Mouse (Mus musculus): Measurements from ENCODE around the gene Yy1. TPM values are rescaled to one million over a fixed set of nuclear protein-coding genes. Genes with fewer than 3 reads are reported as not detected.
"Not testable (repeated sequence)": the region's sequence is repeated elsewhere in the genome, so short reads cannot be mapped to it uniquely, and the experiment has no call there.

The Yy1 gene
- polyA plus RNA-seq, 1 experiment from 2014 or later = 24.2 TPM

GRCm38 (mm10) chr12:108835840-108836409 is 43.2 kb downstream of the Yy1 start, which contains the start of the genes Slc25a29 and Slc25a47:
Slc25a29 (minus strand) TSS chr12:108835883.
Slc25a47 (plus strand) TSS chr12:108836046.
- peak within 1 kb of the TSS; percentile 77 for H3K9ac ChIP-seq (ENCODE audit: low read depth, low read length)
- H3K4me3 ChIP-seq (ENCODE audit: low read length) = peak within 1 kb of the TSS; percentile 69
- H3K9me3 ChIP-seq (ENCODE audit: control insufficient read depth, low read length) = no peaks in the 10 kb centered on the region
- peaks cover 3% of the 10 kb centered on the region; the same call in 1 of the 2 replicates for H3K36me3 ChIP-seq (ENCODE audit: control insufficient read depth, insufficient read depth, low read length)
- no peaks in the 10 kb centered on the region for H3K27me3 ChIP-seq (ENCODE audit: control insufficient read depth, insufficient read depth, low read length)
- under 1% methylated on average over 53 of the region's 53 CpGs for WGBS
- peak; percentile 98 for ATAC-seq (ENCODE audit: low FRiP score, low TSS enrichment)
- peaks cover 33% of the 10 kb centered on the region for H3K4me1 ChIP-seq (ENCODE audit: control insufficient read depth, insufficient read depth, low read length)
- H3K4me2 ChIP-seq (replicated peaks; ENCODE audit: low read depth, low read length) = peak within 1 kb of the TSS; percentile 98
- H3K27ac ChIP-seq (ENCODE audit: low read depth, low read length) = peak within 1 kb of the TSS; percentile 57

GRCm38 (mm10) chr12:108836722-108837121 is 43.9 kb downstream of the Yy1 start:
- Histone ChIP-seq H3K36me3 (ENCODE audit: control insufficient read depth, insufficient read depth, low read length) (peaks cover 11% of the 10 kb centered on the region; the same call in 1 of the 2 replicates), H3K4me1 (ENCODE audit: control insufficient read depth, insufficient read depth, low read length) (peaks cover 33% of the 10 kb centered on the region), H3K9ac (ENCODE audit: low read depth, low read length) (peak overlapping the region; percentile 75), H3K27ac (ENCODE audit: low read depth, low read length) (peak overlapping the region; percentile 57; the same call in 1 of the 2 replicates), H3K4me3 (ENCODE audit: low read length) (peak overlapping the region; percentile 69), H3K9me3 (ENCODE audit: control insufficient read depth, low read length) (no peaks in the 10 kb centered on the region), H3K4me2 (replicated peaks; ENCODE audit: low read depth, low read length) (peak overlapping the region; percentile 98), H3K27me3 (ENCODE audit: control insufficient read depth, insufficient read depth, low read length) (no peaks in the 10 kb centered on the region)
- ATAC-seq (ENCODE audit: low FRiP score, low TSS enrichment) = no peak
- WGBS = 43% methylated on average over 7 of the region's 7 CpGs

GRCm38 (mm10) chr12:108841181-108841580 is 48.4 kb downstream of the Yy1 start:
- no peak overlapping the region for H3K27ac ChIP-seq (ENCODE audit: low read depth, low read length)
- H3K27me3 ChIP-seq (ENCODE audit: control insufficient read depth, insufficient read depth, low read length) = no peaks in the 10 kb centered on the region
- H3K4me3 ChIP-seq (ENCODE audit: low read length) = no peak overlapping the region
- H3K9ac ChIP-seq (ENCODE audit: low read depth, low read length) = no peak overlapping the region
- ATAC-seq (ENCODE audit: low FRiP score, low TSS enrichment) = no peak
- H3K9me3 ChIP-seq (ENCODE audit: control insufficient read depth, low read length) = no peaks in the 10 kb centered on the region
- WGBS = 81% methylated on average over 6 of the region's 6 CpGs
- H3K4me1 ChIP-seq (ENCODE audit: control insufficient read depth, insufficient read depth, low read length) = peaks cover 19% of the 10 kb centered on the region
- H3K36me3 ChIP-seq (ENCODE audit: control insufficient read depth, insufficient read depth, low read length) = peaks cover 39% of the 10 kb centered on the region
- H3K4me2 ChIP-seq (replicated peaks; ENCODE audit: low read depth, low read length) = no peak overlapping the region

- Histone ChIP-seq H3K36me3 (ENCODE audit: control insufficient read depth, insufficient read depth, low read length) (peaks cover 39% of the 10 kb centered on the region), H3K9ac (ENCODE audit: low read depth, low read length) (no peak overlapping the region), H3K27ac (ENCODE audit: low read depth, low read length) (no peak overlapping the region), H3K4me1 (ENCODE audit: control insufficient read depth, insufficient read depth, low read length) (peaks cover 7% of the 10 kb centered on the region), H3K4me3 (ENCODE audit: low read length) (no peak overlapping the region), H3K27me3 (ENCODE audit: control insufficient read depth, insufficient read depth, low read length) (no peaks in the 10 kb centered on the region), H3K9me3 (ENCODE audit: control insufficient read depth, low read length) (no peaks in the 10 kb centered on the region), H3K4me2 (replicated peaks; ENCODE audit: low read depth, low read length) (no peak overlapping the region)
- ATAC-seq (ENCODE audit: low FRiP score, low TSS enrichment) = no peak
- 88% methylated on average over 7 of the region's 7 CpGs for WGBS
These were observed 49.9 kb downstream of the Yy1 start for GRCm38 (mm10) chr12:108842663-108843062.

- not testable (repeated sequence) for H3K4me2 ChIP-seq (replicated peaks; ENCODE audit: low read depth, low read length)
These were observed 55.3 kb downstream of the Yy1 start for GRCm38 (mm10) chr12:108848033-108848432.

GRCm38 (mm10) chr12:108849488-108850022 is 56.8 kb downstream of the Yy1 start:
- H3K27me3 ChIP-seq (ENCODE audit: control insufficient read depth, insufficient read depth, low read length) = no peaks in the 10 kb centered on the region
- H3K9ac ChIP-seq (ENCODE audit: low read depth, low read length) = no peak overlapping the region
- no peak for ATAC-seq (ENCODE audit: low FRiP score, low TSS enrichment)
- H3K4me3 ChIP-seq (ENCODE audit: low read length) = no peak overlapping the region
- no peak overlapping the region for H3K27ac ChIP-seq (ENCODE audit: low read depth, low read length)
- no peak overlapping the region for H3K4me2 ChIP-seq (replicated peaks; ENCODE audit: low read depth, low read length)
- no peaks in the 10 kb centered on the region for H3K9me3 ChIP-seq (ENCODE audit: control insufficient read depth, low read length)
- H3K4me1 ChIP-seq (ENCODE audit: control insufficient read depth, insufficient read depth, low read length) = no peaks in the 10 kb centered on the region
- 82% methylated on average over 4 of the region's 4 CpGs for WGBS
- peaks cover 8% of the 10 kb centered on the region; the same call in 1 of the 2 replicates for H3K36me3 ChIP-seq (ENCODE audit: control insufficient read depth, insufficient read depth, low read length)

More at GRCm38 (mm10) chr12:108848033-108848432, 55.3 kb downstream of the Yy1 start:
- peaks cover 16% of the 10 kb centered on the region for H3K36me3 ChIP-seq (ENCODE audit: control insufficient read depth, insufficient read depth, low read length)
- ATAC-seq (ENCODE audit: low FRiP score, low TSS enrichment); H3K27me3 ChIP-seq (ENCODE audit: control insufficient read depth, insufficient read depth, low read length); H3K4me3 ChIP-seq (ENCODE audit: low read length); H3K9ac ChIP-seq (ENCODE audit: low read depth, low read length); H3K27ac ChIP-seq (ENCODE audit: low read depth, low read length); H3K4me1 ChIP-seq (ENCODE audit: control insufficient read depth, insufficient read depth, low read length); H3K9me3 ChIP-seq (ENCODE audit: control insufficient read depth, low read length): not testable (repeated sequence)
- 92% methylated on average over 3 of the region's 3 CpGs for WGBS

- Histone ChIP-seq H3K4me2 (replicated peaks; ENCODE audit: low read depth, low read length) (no peak overlapping the region), H3K4me1 (ENCODE audit: control insufficient read depth, insufficient read depth, low read length) (no peaks in the 10 kb centered on the region), H3K9me3 (ENCODE audit: control insufficient read depth, low read length) (no peaks in the 10 kb centered on the region), H3K9ac (ENCODE audit: low read depth, low read length) (no peak overlapping the region), H3K36me3 (ENCODE audit: control insufficient read depth, insufficient read depth, low read length) (peaks cover 2% of the 10 kb centered on the region; the same call in 1 of the 2 replicates), H3K4me3 (ENCODE audit: low read length) (no peak overlapping the region), H3K27me3 (ENCODE audit: control insufficient read depth, insufficient read depth, low read length) (no peaks in the 10 kb centered on the region), H3K27ac (ENCODE audit: low read depth, low read length) (no peak overlapping the region)
- ATAC-seq (ENCODE audit: low FRiP score, low TSS enrichment) = no peak
- WGBS = 37% methylated on average over 8 of the region's 8 CpGs
These were observed 57.4 kb downstream of the Yy1 start for GRCm38 (mm10) chr12:108850129-108850528.

GRCm38 (mm10) chr12:108850886-108851285 is 58.1 kb downstream of the Yy1 start:
- H3K4me2 ChIP-seq (replicated peaks; ENCODE audit: low read depth, low read length) = no peak overlapping the region
- no peaks in the 10 kb centered on the region for H3K27me3 ChIP-seq (ENCODE audit: control insufficient read depth, insufficient read depth, low read length)
- H3K9ac ChIP-seq (ENCODE audit: low read depth, low read length) = no peak overlapping the region
- 86% methylated on average over 8 of the region's 8 CpGs for WGBS
- no peaks in the 10 kb centered on the region for H3K9me3 ChIP-seq (ENCODE audit: control insufficient read depth, low read length)
- H3K4me1 ChIP-seq (ENCODE audit: control insufficient read depth, insufficient read depth, low read length) = no peaks in the 10 kb centered on the region
- ATAC-seq (ENCODE audit: low FRiP score, low TSS enrichment) = no peak
- no peak overlapping the region for H3K4me3 ChIP-seq (ENCODE audit: low read length)
- H3K27ac ChIP-seq (ENCODE audit: low read depth, low read length) = no peak overlapping the region
- H3K36me3 ChIP-seq (ENCODE audit: control insufficient read depth, insufficient read depth, low read length) = no peaks in the 10 kb centered on the region

GRCm38 (mm10) chr12:108852822-108853221 is 60.0 kb downstream of the Yy1 start:
- Histone ChIP-seq H3K9me3 (ENCODE audit: control insufficient read depth, low read length) (no peaks in the 10 kb centered on the region), H3K9ac (ENCODE audit: low read depth, low read length) (no peak overlapping the region), H3K4me1 (ENCODE audit: control insufficient read depth, insufficient read depth, low read length) (0 out of 2 replicates have a peak, but pooled peaks cover 5% of the 10 kb centered on the region), H3K4me2 (replicated peaks; ENCODE audit: low read depth, low read length) (no peak overlapping the region), H3K36me3 (ENCODE audit: control insufficient read depth, insufficient read depth, low read length) (no peaks in the 10 kb centered on the region), H3K27me3 (ENCODE audit: control insufficient read depth, insufficient read depth, low read length) (no peaks in the 10 kb centered on the region), H3K4me3 (ENCODE audit: low read length) (no peak overlapping the region), H3K27ac (ENCODE audit: low read depth, low read length) (no peak overlapping the region)
- WGBS = 90% methylated on average over 8 of the region's 8 CpGs
- no peak for ATAC-seq (ENCODE audit: low FRiP score, low TSS enrichment)
